Mouse (Mus musculus) forelimb bud, embryonic 11.5 days (tissue): Measurements from ENCODE around the gene Gm11111.
"Not testable (repeated sequence)": the region's sequence is repeated elsewhere in the genome, so short reads cannot be mapped to it uniquely, and the experiment has no call there.

Experiments
- DNase-seq: peaks from one replicate; pipeline ENCODE4 v3.0.0-alpha.2; 2012; ENCODE audit warnings: low read depth, low spot score

The Gm11111 gene

DNA sequence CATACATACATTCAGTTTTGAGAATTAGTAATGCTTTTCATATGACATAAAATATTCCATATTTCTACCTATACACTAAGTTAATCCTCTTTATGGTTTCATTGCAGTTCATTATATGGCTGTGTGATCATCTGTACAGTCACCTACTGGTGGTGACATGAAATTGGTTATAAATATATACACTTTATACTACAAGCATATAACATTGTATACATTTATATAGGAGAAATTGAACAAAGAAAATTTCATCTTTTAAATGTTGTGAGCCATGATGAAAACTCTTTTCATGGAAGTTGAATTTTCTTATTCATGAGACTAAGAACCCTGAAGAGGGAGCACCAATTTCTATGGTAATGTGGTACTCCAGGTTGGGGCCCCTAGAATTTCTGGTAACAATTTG lies at the start of gene Gm11111:
Gene Gm11111 (plus strand): TSS at position 301 of the 400 bp plus-strand sequence.
- DNase-seq: no peak

DNA sequence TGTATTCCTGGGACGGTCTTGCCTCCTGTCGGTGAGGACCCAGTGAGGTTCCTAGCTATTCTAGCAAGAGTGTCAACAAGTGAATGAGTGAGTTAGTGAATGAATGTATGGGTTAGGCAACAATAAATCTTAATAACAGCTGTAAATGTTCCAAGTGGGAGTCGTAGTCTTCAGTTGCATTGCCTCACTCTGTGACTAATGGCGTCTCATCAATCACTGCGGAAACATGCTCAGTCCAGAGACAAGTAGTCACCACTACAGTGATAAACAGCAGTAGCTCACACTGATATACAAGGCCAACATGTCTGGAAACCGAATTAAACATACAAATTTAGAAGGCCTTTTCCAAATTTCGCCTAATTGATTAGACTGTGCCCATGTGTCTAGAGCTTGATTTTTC lies 36.3 kb upstream of the Gm11111 start:
- no peak for DNase-seq

DNA sequence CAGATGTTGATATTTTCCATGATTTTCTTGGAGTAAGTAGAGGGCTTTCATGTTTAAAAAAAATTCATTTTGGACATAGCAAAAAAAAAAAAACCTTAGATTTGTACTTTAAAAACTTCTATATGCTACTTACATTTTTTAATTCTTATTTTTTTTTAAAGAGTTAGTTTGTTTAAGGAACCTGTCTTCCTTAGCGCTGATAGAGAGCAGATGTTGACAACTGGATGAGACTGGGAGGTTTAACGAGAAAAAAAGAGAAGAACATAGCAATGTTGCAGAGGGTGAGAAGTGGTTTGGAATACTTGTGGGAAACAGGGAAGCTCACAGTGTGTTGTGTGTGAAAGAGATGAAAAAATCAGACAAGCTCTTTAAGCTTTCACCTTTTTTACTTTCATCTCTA lies 32.4 kb upstream of the Gm11111 start:
- DNase-seq: no peak

DNA sequence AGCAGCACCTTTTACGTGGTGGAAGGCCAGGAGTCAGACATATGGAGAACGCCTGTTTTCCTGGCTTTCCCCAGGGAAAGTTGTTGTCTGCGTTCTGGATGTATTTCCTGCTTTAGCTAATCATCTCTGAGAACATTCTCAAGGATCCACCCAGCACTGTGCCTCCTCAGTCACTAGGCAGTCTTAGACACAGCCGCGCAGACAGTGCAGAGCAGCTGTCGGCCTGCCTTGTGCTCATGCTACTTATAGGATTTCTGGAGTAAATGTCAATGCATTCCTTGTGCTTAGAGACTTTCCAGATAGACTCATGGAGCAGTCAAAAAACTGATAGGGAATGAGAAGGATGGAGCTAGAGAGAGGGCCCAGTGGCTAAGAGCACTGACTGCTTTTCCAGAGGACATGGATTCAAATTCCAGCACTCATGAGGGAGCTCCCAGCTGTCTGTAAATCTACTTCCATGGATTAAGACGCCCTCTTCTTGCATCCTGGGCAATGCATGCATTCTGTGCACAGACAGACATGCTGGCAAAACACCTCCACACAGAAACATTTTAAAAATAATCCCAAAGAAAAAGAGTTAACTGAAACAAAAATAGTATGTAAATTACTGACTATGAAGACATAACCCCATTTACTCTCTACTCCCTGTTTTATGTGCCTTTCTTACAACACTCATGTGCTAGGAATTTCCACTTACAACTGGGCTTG lies 30.1 kb upstream of the Gm11111 start:
- no peak for DNase-seq

DNA sequence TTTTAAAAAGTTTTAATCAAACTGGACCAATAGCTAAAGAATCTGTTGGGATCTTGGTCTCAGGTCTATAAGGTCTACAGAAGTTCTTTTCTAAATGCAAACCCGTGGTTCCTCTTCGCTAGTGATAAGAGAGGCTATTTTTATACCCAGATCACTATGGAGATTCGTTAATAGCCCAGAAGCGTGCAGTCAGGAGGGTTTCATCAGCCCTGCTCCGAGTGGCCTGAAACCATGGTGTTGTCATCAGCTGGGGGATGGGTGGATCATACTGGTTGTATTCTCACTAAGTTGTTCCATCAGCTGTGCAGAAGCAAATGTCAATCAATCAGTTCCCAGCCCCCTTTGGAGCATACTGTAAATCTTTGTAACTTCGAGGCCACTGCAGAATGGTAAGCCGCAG lies 29.4 kb upstream of the Gm11111 start:
- DNase-seq: no peak

DNA sequence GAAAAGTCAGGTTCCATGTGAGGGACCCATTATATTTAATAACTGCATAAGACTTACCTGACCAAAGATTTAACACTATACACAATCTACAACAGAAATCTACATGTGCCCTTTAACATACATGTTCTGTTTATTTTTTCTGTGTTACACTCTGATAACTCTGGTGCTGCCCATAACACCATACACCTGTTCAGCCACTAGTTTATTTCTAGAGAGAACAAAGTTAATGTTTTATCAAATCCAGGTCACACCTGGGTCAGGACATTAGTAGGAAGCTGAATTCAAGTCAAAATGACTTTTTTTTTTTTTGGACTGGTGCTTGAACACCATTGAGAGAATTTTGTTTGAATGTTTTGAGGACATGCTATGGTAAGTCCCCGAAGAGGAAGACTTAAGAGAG lies 28.7 kb upstream of the Gm11111 start:
- DNase-seq: no peak

DNA sequence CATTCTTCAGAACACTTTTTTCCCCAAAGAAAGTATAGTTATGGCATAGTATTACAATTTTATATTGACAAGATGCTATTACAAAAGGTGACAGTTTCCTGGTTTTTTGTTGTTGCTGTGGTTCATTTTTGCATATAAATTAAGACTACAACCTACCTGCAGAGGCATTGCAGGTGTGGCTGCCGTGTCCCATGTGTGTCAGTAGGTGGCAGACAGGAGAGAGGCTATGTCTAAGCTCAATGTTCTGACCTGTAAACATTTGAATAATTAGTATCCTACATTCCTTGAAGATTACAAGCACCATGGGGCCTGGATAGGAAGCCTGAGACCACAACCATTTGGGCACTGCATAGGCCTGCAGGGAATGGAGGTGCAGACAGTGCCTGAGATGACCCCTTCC lies 11.2 kb upstream of the Gm11111 start:
- no peak for DNase-seq

DNA sequence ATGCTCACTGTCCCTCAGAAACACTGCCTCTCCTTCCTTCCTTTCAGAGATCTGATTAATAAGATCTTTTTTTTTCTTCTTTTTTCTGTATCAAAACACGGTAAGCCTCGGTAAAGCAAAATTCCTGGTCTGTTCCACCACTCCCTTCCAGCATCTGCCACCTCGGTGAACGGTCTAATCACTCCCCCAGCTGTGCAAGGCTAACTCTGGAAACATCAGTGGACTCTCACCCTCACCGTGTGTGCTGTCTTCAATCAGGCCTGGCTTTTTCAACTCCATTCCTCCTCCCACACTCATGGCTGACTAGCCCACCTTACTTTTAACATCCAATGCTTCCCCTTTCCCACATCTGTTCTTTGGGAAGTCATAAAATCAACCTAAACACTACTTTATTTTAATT lies 2.2 kb upstream of the Gm11111 start:
- peak; percentile 39 for DNase-seq

DNA sequence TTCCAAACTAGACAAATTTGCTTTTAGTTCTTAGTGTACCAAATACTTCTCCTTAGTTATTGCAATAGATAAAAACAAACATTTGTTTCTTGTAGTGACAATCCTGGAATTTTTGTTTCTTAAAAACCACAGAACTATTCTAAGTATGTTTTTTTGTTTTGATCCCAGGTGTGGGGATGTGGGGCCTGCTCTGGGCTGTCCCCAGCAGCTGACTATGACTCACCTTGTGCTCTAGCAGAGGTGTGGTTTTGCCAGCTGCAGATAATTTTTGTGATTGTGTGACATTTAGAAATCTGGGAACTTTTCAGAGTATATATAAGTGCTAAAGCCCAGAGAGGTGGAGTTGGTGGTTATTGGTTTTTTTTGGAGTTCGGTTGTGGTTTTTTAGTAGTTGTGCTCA lies 1.6 kb upstream of the Gm11111 start:
- no peak for DNase-seq

DNA sequence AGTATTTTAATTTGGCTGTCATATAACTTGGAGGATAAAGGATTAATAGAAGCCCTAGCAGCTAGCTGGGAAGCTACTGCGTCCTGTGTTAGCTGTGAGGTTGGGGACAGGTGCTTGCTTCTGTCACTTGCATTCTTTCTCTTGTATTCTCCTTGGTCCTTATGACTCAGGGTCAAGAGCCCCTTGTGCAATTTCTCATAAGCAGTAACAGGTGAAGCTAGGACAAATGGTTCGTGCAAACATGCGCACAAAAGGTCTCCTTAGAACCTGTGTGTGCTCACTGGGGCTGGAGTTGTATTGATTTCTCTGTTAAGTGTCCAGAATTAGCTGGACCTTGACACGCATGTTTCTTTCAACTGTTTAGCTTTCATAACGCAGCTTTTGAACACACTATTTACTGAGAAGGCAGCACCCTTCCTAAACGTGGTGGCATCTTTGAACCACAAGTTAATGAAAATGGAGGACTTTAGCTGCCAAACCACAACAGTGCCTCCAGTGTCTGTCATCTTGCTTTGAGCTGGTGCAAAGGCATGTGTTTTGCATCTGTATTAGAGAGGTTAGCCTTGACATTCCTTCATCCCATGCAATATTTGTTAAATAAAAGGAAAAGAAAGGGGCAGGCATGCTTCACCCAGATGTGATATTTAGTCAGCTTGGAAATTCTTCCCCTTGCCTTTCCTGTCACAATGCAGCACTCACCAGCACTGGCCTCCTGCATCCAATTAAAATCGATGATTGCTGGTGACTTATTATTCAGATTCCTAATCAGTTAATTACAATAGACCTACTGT lies 511 bp downstream of the Gm11111 start:
- DNase-seq: peak; percentile 37

DNA sequence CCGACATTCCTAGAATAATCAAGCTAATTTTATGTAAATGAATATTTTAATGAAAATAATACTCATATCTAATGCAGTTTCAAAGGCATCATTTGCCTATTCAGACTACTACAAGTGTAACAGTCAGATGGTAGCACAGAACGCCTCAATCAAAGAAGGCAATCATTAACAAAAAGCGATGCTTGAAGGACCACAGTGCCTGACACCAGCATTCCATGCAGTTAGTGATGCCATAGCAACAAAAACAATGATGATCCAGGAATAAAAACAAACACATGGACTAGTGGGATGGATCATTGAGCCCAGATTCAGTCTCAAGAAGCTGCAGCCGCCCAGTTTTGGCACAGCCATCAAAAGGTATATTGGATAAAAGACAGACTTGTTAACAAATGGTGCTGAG lies 8.8 kb downstream of the Gm11111 start:
- DNase-seq: no peak

DNA sequence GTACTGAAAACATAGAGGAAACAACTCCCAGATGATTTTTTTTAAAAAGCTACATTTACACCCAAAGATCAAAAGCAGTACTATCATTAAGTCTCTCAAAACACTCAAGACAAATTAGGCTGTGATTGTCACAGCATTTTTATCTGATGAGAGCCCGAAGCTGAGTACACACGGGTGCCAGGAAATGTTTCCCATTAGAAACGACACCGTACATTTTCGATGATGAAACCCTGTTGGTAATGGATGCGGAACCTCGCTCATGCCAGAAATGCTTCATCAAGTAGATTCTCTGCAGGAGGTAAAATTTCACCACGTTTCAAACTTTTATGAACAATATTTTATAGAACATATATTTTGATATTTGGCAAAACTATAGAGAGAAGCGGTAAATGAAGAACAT lies 10.3 kb downstream of the Gm11111 start:
- DNase-seq: no peak

DNA sequence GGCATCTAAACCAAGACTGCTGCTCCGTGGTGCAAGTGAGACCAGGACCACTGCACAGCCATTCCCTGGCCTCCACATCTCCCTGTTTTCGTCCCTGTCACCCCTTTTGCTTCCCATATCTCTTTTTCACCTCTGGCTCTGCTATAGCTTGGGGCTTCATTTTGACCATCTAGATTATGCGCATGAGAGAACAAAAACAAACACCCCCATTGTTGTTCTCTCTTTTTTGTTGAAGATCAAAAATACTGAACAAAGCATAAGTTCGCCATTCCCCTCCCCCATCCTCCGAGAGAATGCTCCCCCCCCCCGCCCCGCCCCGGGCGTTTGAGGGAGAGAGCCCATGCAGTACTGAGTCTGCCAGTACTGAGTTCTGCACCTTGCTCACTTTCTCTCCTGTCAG lies 11.3 kb downstream of the Gm11111 start:
- DNase-seq: no peak

DNA sequence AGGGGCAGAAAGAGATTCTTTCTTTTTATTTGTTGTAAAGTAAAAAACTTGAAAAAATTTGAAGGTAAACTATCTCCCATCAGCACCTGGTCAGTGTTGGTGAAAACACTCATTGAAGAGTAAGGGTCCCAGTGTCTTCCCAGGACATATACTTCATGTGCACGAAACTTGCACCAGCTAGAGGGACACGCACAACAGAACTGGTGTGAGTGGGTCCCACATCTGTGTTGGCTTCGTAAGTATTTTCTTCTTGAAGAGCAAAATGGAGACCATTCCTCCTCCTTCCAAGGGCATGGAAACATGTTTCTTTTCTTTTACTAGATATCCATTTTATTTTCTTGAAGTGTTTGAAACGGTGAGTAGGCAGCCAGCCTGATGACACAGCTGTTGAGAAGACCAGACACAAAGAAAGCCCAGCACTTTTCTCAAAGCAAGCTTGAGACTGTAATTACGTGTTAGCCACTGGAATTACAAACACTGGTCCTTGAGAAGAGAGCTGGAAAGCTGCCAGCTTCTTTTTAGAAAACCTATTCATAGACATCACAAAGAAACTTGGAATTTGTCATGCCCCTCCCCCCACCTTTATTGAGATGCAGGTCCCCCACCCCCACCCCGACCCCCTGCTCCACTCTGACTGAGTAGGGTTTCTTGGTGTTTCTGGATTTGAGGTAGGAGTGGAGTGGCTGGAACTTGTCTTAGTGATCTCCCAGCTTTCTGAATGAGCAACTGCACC lies 14.1 kb downstream of the Gm11111 start:
- DNase-seq: no peak

DNA sequence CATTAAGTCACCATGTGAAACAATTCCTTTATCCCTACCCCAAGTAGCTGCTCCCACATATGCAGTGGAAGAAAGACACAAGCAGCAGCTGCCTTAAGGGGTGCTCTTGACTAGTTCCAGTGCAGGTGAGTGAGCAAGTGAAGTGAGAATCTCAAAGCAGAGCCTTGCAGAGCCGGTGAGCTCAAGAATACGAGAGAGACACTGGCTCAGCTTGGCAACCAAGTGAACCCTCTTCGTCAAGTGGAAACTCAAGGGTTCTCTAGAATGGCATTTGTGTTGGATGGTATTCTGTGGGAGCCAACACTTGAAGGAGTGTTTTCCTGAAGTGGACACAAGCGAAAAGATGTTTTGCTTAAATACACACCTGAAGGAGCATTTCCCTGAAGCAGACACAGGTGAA lies 16.0 kb downstream of the Gm11111 start:
- DNase-seq: no peak

DNA sequence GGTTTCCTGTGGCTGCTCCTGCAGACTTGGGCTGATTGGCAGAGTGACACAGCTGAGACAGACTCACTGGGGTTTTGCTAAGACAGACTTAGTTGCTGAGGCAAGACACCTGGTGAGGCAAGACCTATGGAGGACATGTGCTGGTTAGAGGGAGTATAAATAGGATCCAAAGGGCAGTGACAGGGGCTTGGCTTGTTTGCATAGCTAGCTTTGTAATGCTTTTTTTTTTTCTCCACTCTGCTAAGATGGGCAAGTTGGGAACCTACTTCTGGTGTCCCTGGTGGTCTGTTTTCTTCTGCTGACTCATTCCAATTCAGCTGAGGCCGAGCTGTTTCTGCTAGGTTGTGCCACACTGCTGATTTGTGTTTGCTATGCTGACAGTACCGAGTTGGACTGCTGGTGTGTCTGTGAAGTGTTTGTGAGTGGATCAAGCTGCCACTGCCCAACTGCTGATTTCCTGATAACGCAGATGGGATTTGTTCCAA lies 16.6 kb downstream of the Gm11111 start:
- DNase-seq: no peak

DNA sequence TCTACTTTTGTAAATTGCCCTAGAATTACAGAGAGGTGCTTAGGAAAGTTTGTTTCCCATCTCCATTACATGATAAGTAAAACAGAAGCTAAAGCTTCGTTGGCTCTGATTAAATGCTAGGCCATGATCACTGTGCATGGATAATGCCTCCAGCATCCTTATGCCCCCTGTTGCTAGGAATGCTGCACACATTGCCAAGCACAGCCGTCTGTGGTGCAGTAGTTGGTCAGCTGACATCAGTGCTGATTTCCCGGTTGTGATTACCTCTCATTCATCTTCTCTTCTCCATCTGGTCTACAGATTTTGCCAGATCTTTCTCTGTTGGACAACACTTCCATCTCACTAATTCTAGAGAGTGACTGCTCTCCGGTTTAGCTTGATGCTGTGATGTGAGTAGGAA lies 19.9 kb downstream of the Gm11111 start:
- no peak for DNase-seq

DNA sequence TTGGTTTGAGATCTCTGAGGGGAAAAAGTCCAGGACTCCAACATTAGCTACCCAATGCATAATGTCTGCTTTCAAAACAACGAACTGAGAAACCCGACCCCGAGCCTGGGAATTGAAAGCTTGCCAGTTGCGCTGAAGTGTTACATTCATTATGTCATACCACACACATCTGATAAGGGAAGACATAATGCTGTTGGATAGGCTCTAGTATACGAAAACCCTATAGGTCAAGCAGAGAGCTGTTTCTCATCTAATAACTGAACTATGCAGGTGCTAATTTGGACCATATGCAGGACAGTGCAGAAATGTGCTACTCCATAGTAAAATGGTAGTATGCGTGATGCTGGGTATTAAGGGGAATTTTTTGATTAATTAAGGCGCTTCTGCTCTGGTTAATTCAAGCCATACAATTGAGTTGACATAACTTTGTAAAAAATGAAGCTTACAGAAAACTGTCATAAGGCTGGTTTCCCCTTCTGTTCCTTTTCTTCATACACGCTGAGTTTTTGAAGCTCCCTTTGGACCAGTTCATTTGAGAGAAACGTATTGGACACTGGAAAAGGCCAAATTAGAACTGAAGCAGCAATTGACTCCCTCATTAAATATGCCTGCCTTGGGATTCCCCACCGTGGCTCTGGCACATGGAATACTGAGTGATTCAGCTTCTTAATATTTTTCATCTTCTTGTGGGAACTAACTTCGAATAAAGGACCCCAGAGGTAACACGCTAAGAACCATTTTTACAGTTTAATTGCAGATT lies 22.4 kb downstream of the Gm11111 start:
- peak; percentile 76 for DNase-seq

DNA sequence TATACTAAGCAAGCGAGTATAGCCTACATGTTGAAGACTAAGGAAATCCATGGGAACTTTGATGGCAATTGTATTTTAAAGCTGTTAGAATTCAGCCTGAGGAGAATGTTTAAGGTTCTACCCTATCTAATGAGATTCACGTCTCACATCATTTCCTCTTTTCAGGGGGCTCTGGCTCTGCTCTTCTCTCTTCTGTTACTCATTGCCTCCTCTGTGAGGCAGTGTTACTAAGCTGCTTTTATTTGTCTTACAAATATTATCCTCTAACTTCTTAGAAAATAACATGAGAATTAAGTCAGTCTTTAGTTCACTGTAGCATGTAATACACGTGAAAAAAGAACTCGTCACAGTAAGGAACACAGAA lies 23.0 kb downstream of the Gm11111 start:
- DNase-seq: no peak

DNA sequence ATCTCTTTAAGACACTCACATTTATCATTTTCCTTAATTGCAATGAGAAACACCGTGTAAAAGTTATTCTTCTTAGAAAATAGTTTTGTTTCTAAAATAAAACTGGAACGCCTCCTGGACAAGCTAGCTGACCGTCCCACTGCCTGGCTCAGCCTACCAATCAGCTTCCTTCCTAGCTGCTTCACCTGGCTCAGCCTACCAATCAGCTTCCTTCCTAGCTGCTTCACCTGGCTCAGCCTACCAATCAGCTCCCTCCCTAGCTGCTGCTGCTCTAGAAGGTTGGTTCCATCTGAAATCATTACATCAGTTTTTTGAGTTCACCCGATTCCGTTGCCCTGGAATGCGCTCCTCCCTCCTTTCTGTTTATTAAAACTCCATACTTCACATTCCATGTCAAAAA lies 24.0 kb downstream of the Gm11111 start:
- DNase-seq: not testable (repeated sequence)

DNA sequence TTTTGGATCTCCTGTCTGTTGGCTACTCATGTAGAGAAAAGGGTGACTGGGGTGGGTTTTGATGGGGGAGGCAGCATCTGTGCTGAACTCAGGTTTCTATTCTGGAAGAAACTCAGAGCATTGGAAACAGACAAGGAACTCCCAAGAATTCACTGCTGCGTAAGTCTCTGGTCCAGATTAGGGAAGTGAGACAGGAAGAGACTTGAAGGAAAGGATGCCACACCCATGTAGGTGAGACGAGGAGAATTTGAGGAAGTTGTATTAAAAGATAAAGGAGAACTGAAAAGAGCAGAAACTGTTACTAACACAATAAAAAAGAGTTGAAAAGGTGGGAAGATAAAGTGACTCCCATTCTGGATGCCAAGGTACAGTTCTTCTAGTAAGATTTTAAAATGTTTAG lies 25.9 kb downstream of the Gm11111 start:
- no peak for DNase-seq

DNA sequence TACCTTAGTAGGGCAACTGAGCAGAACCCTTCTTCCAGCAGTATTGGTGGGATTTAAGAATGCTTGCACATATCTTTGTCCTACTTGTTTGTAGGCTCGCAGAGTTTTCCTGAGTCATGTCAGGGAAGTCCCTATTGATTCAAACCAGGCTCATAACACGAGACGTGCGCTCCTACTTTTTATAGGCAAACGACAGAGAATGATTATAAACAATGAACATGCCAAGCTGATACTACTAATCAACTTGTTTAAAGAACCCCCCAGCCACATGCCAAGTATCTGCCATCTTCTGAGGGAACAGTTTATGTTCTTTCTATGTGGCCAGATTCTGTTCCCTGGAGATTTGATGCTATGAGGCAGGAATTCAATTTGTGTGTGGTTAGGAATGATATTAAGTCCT lies 28.3 kb downstream of the Gm11111 start:
- no peak for DNase-seq
